Mouse (Mus musculus) CH12.LX (cell line): ENCODE measurements around the gene Ccdc92. TPM values are rescaled to one million over a fixed set of nuclear protein-coding genes. Genes with fewer than 3 reads are reported as not detected.

Experiments used
- DNase-seq: peaks from one replicate; pipeline ENCODE4 v3.0.0-alpha.2; 2013; ENCODE audit errors: extremely low read depth
- H3K27ac ChIP-seq: 2 replicates; pipeline ENCODE4 v1.5.1; 2012; ENCODE audit warnings: low read depth, mild to moderate bottlenecking, control low read depth, moderate library complexity; ENCODE audit not compliant: insufficient read depth
- H3K27me3 ChIP-seq: replicated peaks from 2 replicates; pipeline ENCODE3; 2012; ENCODE audit warnings: inconsistent platforms
- H3K36me3 ChIP-seq, 2 experiments: replicated peaks in 1 of 2; 2 replicates each; pipeline versions ENCODE3 to v1.6.1; 2012; ENCODE audit warnings: inconsistent platforms in 1 of 2, low read length in 1 of 2, mild to moderate bottlenecking in 1 of 2, mixed read lengths in 1 of 2, moderate library complexity in 1 of 2; ENCODE audit not compliant: control insufficient read depth in 1 of 2, insufficient read depth in 1 of 2
- H3K4me1 ChIP-seq, 2 experiments: 2 replicates each; pipeline ENCODE4 v1.6.1; 2012; ENCODE audit warnings: inconsistent platforms in 1 of 2, moderate library complexity in 1 of 2; ENCODE audit not compliant: insufficient read depth in 2 of 2, control insufficient read depth in 1 of 2
- H3K4me2 ChIP-seq: 2 replicates; pipeline ENCODE4 v1.6.1; 2012; ENCODE audit warnings: low read depth, mild to moderate bottlenecking, control low read depth; ENCODE audit not compliant: poor library complexity, insufficient read depth, severe bottlenecking
- H3K4me3 ChIP-seq, 3 experiments: fragments of 150-350 bp in 1 of 3; sonication (generic) in 1 of 3; replicated peaks in 1 of 3; 2 replicates each; pipeline versions ENCODE3 to v1.5.1; 2011 to 2012; ENCODE audit warnings: low read depth in 2 of 3, low read length in 2 of 3, mild to moderate bottlenecking in 2 of 3, moderate library complexity in 2 of 3, control low read depth in 1 of 3, improper control_type of control experiment in 1 of 3, inconsistent platforms in 1 of 3, mixed read lengths in 1 of 3; ENCODE audit not compliant: poor library complexity in 1 of 3
- H3K79me2 ChIP-seq: replicated peaks from 2 replicates; pipeline ENCODE4 v1.6.1; 2012; ENCODE audit warnings: mild to moderate bottlenecking, moderate library complexity; ENCODE audit not compliant: control insufficient read depth, poor library complexity, insufficient read depth, severe bottlenecking; ENCODE audit errors: extremely low read depth
- H3K9ac ChIP-seq: 2 replicates; pipeline ENCODE4 v1.6.1; 2012; ENCODE audit warnings: low read depth, mild to moderate bottlenecking, control low read depth, moderate library complexity; ENCODE audit not compliant: insufficient read depth
- H3K9me3 ChIP-seq: replicated peaks from 2 replicates; pipeline ENCODE3; 2012; ENCODE audit warnings: low read length, inconsistent platforms, mixed read lengths
- BHLHE40 ChIP-seq: IDR thresholded peaks from 2 replicates; pipeline ENCODE4 v1.6.1; 2011; ENCODE audit warnings: mild to moderate bottlenecking, low read depth, low read length, improper control_type of control experiment
- CHD1 ChIP-seq: IDR thresholded peaks from 2 replicates; pipeline ENCODE4 v1.6.1; 2012; ENCODE audit warnings: low read depth, low read length, improper control_type of control experiment, inconsistent platforms
- CTCF ChIP-seq, 2 experiments: IDR thresholded peaks in 1 of 2; conservative IDR thresholded peaks in 1 of 2; 2 replicates each; pipeline ENCODE4 v1.5.1; 2011 to 2012; ENCODE audit warnings: low read depth in 2 of 2, low read length in 2 of 2, improper control_type of control experiment in 1 of 2, inconsistent platforms in 1 of 2, mild to moderate bottlenecking in 1 of 2, moderate library complexity in 1 of 2
- E2F4 ChIP-seq: IDR thresholded peaks from 2 replicates; pipeline ENCODE4 v1.6.1; 2011; ENCODE audit warnings: low read depth, low read length, improper control_type of control experiment; ENCODE audit not compliant: insufficient replicate concordance
- ELF1 ChIP-seq: IDR thresholded peaks from 2 replicates; pipeline ENCODE4 v1.6.1; 2014; ENCODE audit warnings: low read depth, mild to moderate bottlenecking, inconsistent platforms, low read length, improper control_type of control experiment
- EP300 ChIP-seq: IDR thresholded peaks from 2 replicates; pipeline ENCODE4 v1.6.1; 2011; ENCODE audit warnings: low read length, improper control_type of control experiment
- ETS1 ChIP-seq: conservative IDR thresholded peaks from 2 replicates; pipeline ENCODE4 v1.6.1; 2012; ENCODE audit warnings: low read depth, mild to moderate bottlenecking, inconsistent platforms, low read length, improper control_type of control experiment, moderate library complexity
- GABPA ChIP-seq: IDR thresholded peaks from 2 replicates; pipeline ENCODE4 v1.6.1; 2012; ENCODE audit warnings: low read depth, low read length, improper control_type of control experiment, inconsistent platforms; ENCODE audit not compliant: insufficient replicate concordance
- IRF4 ChIP-seq: IDR thresholded peaks from 2 replicates; pipeline ENCODE4 v1.6.1; 2014; ENCODE audit warnings: low read depth, mild to moderate bottlenecking, inconsistent platforms, low read length, improper control_type of control experiment
- JUND ChIP-seq: conservative IDR thresholded peaks from 2 replicates; pipeline ENCODE4 v1.6.1; 2011; ENCODE audit warnings: low read depth, low read length, improper control_type of control experiment
- MAFK ChIP-seq: IDR thresholded peaks from 2 replicates; pipeline ENCODE4 v1.6.1; 2011; ENCODE audit warnings: low read length, improper control_type of control experiment; ENCODE audit not compliant: insufficient replicate concordance
- MAX ChIP-seq: IDR thresholded peaks from 2 replicates; pipeline ENCODE4 v1.6.1; 2011; ENCODE audit warnings: low read length, improper control_type of control experiment
- MXI1 ChIP-seq: IDR thresholded peaks from 2 replicates; pipeline ENCODE4 v1.6.1; 2011; ENCODE audit warnings: mild to moderate bottlenecking, low read depth, low read length, improper control_type of control experiment
- NELFE ChIP-seq: IDR thresholded peaks from 2 replicates; pipeline ENCODE4 v1.6.1; 2011; ENCODE audit warnings: low read depth, low read length, improper control_type of control experiment
- NRF1 ChIP-seq: IDR thresholded peaks from 2 replicates; pipeline ENCODE4 v1.6.1; 2014; ENCODE audit warnings: low read depth, mild to moderate bottlenecking, inconsistent platforms, low read length, improper control_type of control experiment, moderate library complexity
- PAX5 ChIP-seq: IDR thresholded peaks from 2 replicates; pipeline ENCODE4 v1.6.1; 2012; ENCODE audit warnings: low read length, inconsistent platforms, mixed read lengths
- POLR2A ChIP-seq: IDR thresholded peaks from 2 replicates; pipeline ENCODE4 v1.6.1; 2011; ENCODE audit warnings: low read depth, mild to moderate bottlenecking, improper control_type of control experiment, low read length
- POLR2AphosphoS2 ChIP-seq: IDR thresholded peaks from 2 replicates; pipeline ENCODE4 v1.6.1; 2011; ENCODE audit warnings: low read depth, low read length, improper control_type of control experiment
- RAD21 ChIP-seq: IDR thresholded peaks from 2 replicates; pipeline ENCODE4 v1.6.1; 2011; ENCODE audit warnings: low read depth, mild to moderate bottlenecking, low read length, improper control_type of control experiment, moderate library complexity
- TCF12 ChIP-seq: IDR thresholded peaks from 2 replicates; pipeline ENCODE4 v1.6.1; 2014; ENCODE audit warnings: low read depth, mild to moderate bottlenecking, inconsistent platforms, low read length, improper control_type of control experiment
- ZC3H11A ChIP-seq: IDR thresholded peaks from 2 replicates; pipeline ENCODE4 v1.6.1; 2012; ENCODE audit warnings: low read depth, mild to moderate bottlenecking, inconsistent platforms, low read length, improper control_type of control experiment
- ZKSCAN1 ChIP-seq: IDR thresholded peaks from 2 replicates; pipeline ENCODE4 v1.6.1; 2012; ENCODE audit warnings: low read depth, inconsistent platforms, low read length, improper control_type of control experiment, borderline replicate concordance
- ZNF384 ChIP-seq: IDR thresholded peaks from 2 replicates; pipeline ENCODE4 v1.6.1; 2012; ENCODE audit warnings: low read depth, low read length, improper control_type of control experiment, inconsistent platforms
- dilution Hi-C: fragments of 300-500 bp; cut with MboI; formaldehyde crosslinking; loops from 2 replicates; pipeline ENCODE4 v1.14.3; 2020; ENCODE audit warnings: low sequenced_read_pairs; ENCODE audit not compliant: extremely low pct_unique_long_range_greater_than_20kb, extremely low pct_ligation_motif_present
- in situ Hi-C: fragments of 300-500 bp; cut with MboI; formaldehyde crosslinking; loops from 3 replicates; pipeline ENCODE4 v1.14.3; 2019; ENCODE audit warnings: low sequenced_read_pairs, low pct_ligation_motif_present, low pct_unique_long_range_greater_than_20kb, mixed read lengths
- polyA plus RNA-seq: library from polyadenylated mRNA; unstranded; fragments of >175 nt; gene quantifications from 2 replicates; pipeline ENCODE4 v1.2.1, GENCODE M21; 2012; ENCODE audit warnings: low read depth; ENCODE audit not compliant: insufficient read length
- total RNA-seq, 2 experiments: library from RNA; depleted of rRNA; stranded (reverse); fragments of 300-350 nt in 1 of 2; fragments of >200 nt in 1 of 2; gene quantifications; 2 replicates each; pipeline ENCODE4 v1.2.3; 2012 to 2014

Gene Ccdc92
- total and polyA plus RNA-seq, 3 experiments: 0.75 to 1.4 (median 0.76) TPM

GRCm38 (mm10) chr5:124809708-124810366, 52.4 kb downstream of the Ccdc92 start:
- in situ Hi-C loops: no loop called here
- H3K36me3 ChIP-seq: no peaks in the 10 kb centered on the region
- no peaks in the 10 kb centered on the region for H3K79me2 ChIP-seq
- peaks cover 9% of the 10 kb centered on the region for H3K27me3 ChIP-seq
- no peak overlapping the region for H3K27ac ChIP-seq
- H3K9me3 ChIP-seq: peaks cover 7% of the 10 kb centered on the region
- dilution Hi-C loops: no loop called here
- H3K4me2 ChIP-seq: no peak overlapping the region
- H3K9ac ChIP-seq: no peak overlapping the region
- no peak for DNase-seq
- TF ChIP-seq IRF4 (no peak), BHLHE40 (no peak), JUND (no peak), ELF1 (no peak), TCF12 (no peak), RAD21 (no peak), NRF1 (no peak), MAX (no peak), ZKSCAN1 (no peak), EP300 (no peak)
- H3K4me3 ChIP-seq: no peak overlapping the region
- H3K4me1 ChIP-seq: no peaks in the 10 kb centered on the region

- Histone ChIP-seq H3K36me3 (no peaks in the 10 kb centered on the region), H3K27me3 (no peaks in the 10 kb centered on the region), H3K4me3 (no peak overlapping the region), H3K27ac (no peak overlapping the region), H3K9me3 (peaks cover 8% of the 10 kb centered on the region), H3K4me2 (no peak overlapping the region), H3K79me2 (no peaks in the 10 kb centered on the region), H3K9ac (no peak overlapping the region), H3K4me1 (peaks cover 0 to 7% of the 10 kb centered on the region in 2 experiments; a peak in 1 of 4 replicates)
- dilution Hi-C loops (no loop called here), in situ Hi-C loops (no loop called here)
- TF ChIP-seq POLR2AphosphoS2: no peak
- TF ChIP-seq CTCF (conservative IDR thresholded peaks at IDR 0.05 in 1 of 2, IDR thresholded peaks at IDR 0.05 in 1 of 2; ENCODE audit: low read depth in 2 of 2, low read length in 2 of 2): no peak
- TF ChIP-seq MXI1: no peak
- TF ChIP-seq GABPA: no peak
- no peak for TF ChIP-seq E2F4
- no peak for TF ChIP-seq ZKSCAN1
- no peak for TF ChIP-seq IRF4
- no peak for TF ChIP-seq ETS1
- TF ChIP-seq NELFE: no peak
- TF ChIP-seq TCF12: no peak
- TF ChIP-seq PAX5: no peak
- TF ChIP-seq ZC3H11A: no peak
- TF ChIP-seq MAFK: no peak
- no peak for TF ChIP-seq BHLHE40
- TF ChIP-seq ZNF384: no peak
- no peak for TF ChIP-seq CHD1
- TF ChIP-seq POLR2A: no peak
- no peak for DNase-seq
Measured at GRCm38 (mm10) chr5:124792112-124792511, 70.1 kb downstream of the Ccdc92 start.
